Mouse (Mus musculus) bone marrow, adult 2 months (tissue): ENCODE results near the gene Tspan5.

ENCODE experiments used
- CTCF ChIP-seq: fragments of 200-500 bp; IDR thresholded peaks from 2 replicates; pipeline ENCODE4 v1.5.1; 2011; ENCODE audit warnings: low read length, control low read depth; ENCODE audit not compliant: control insufficient read depth, insufficient read depth
- POLR2A ChIP-seq: fragments of 200-500 bp; IDR thresholded peaks from 2 replicates; pipeline ENCODE4 v1.6.1; 2011; ENCODE audit warnings: low read depth, mild to moderate bottlenecking, control low read depth, low read length, borderline replicate concordance; ENCODE audit not compliant: control insufficient read depth

GRCm38 (mm10) chr3:138739150-138739700 is 2.8 kb upstream of the Tspan5 start:
- TF ChIP-seq POLR2A (no peak), CTCF (no peak)
